Mouse (Mus musculus) limb, embryonic 14.5 days (tissue): Measurements from ENCODE around the gene Hsph1. TPM values are rescaled to one million over a fixed set of nuclear protein-coding genes. Genes with fewer than 3 reads are reported as not detected.

Experiments used
- ATAC-seq: fragments of 200-750 bp; cut with Nextera tagmentation; 2 replicates; pipeline ENCODE4 v1.8.0; 2017; ENCODE audit warnings: low read depth, moderate number of reproducible peaks, moderate TSS enrichment; ENCODE audit not compliant: low FRiP score
- DNase-seq: peaks from one replicate; pipeline ENCODE4 v3.0.0-alpha.2; 2015; ENCODE audit warnings: low spot score
- H3K27ac ChIP-seq: fragments of 300-500 bp; sonication (generic); replicated peaks from 2 replicates; pipeline ENCODE4 v1.5.1; 2014; ENCODE audit warnings: low read depth, mild to moderate bottlenecking, low read length, moderate library complexity, mixed read lengths
- H3K27me3 ChIP-seq: fragments of 300-500 bp; sonication (generic); 2 replicates; pipeline ENCODE4 v1.6.1; 2014; ENCODE audit warnings: low read length, mixed read lengths; ENCODE audit not compliant: control insufficient read depth, insufficient read depth
- H3K36me3 ChIP-seq: fragments of 300-500 bp; sonication (generic); 2 replicates; pipeline ENCODE4 v1.6.1; 2014; ENCODE audit warnings: mild to moderate bottlenecking, low read length, moderate library complexity, mixed read lengths; ENCODE audit not compliant: control insufficient read depth, insufficient read depth
- H3K4me1 ChIP-seq: fragments of 300-500 bp; sonication (generic); 2 replicates; pipeline ENCODE4 v1.6.1; 2014; ENCODE audit warnings: antibody characterized with exemption, low read length, mixed read lengths; ENCODE audit not compliant: control insufficient read depth, insufficient read depth
- H3K4me2 ChIP-seq: fragments of 300-500 bp; sonication (generic); replicated peaks from 2 replicates; pipeline ENCODE4 v1.6.1; 2014; ENCODE audit warnings: low read depth, mild to moderate bottlenecking, low read length, moderate library complexity; ENCODE audit not compliant: severe bottlenecking
- H3K4me3 ChIP-seq: fragments of 300-500 bp; sonication (generic); replicated peaks from 2 replicates; pipeline ENCODE4 v1.5.1; 2014; ENCODE audit warnings: low read length
- H3K9ac ChIP-seq: fragments of 300-500 bp; sonication (generic); 2 replicates; pipeline ENCODE4 v1.6.1; 2014; ENCODE audit warnings: mild to moderate bottlenecking, low read depth, low read length, moderate library complexity; ENCODE audit not compliant: severe bottlenecking
- H3K9me3 ChIP-seq: fragments of 300-500 bp; sonication (generic); 2 replicates; pipeline ENCODE4 v1.6.1; 2016; ENCODE audit warnings: low read length; ENCODE audit not compliant: control insufficient read depth
- POLR2A ChIP-seq: fragments of 200-500 bp; IDR thresholded peaks from 2 replicates; pipeline ENCODE4 v1.8.0; 2012; ENCODE audit warnings: inconsistent platforms, mild to moderate bottlenecking, moderate library complexity, borderline replicate concordance; ENCODE audit not compliant: insufficient read depth, insufficient read length; ENCODE audit errors: extremely low read depth
- WGBS: fragments of 180-500 bp; shearing (Covaris S2); extraction: QIAGEN DNeasy Blood & Tissue Kit; methylation state at CpG from one replicate; pipeline ENCODE4 v1.1.7; 2014; 5-methylcytosine and 5-hydroxymethylcytosine counted together
- polyA plus RNA-seq, 2 experiments: library from polyadenylated mRNA; depleted of rRNA in 1 of 2; stranded (reverse) in 1 of 2; unstranded in 1 of 2; fragments of >200 nt; fragmentation: Nextera tagmentation in 1 of 2; extraction: Ambion mirVana in 1 of 2; gene quantifications; 2 replicates each; pipeline versions ENCODE4 v1.2.1 to v1.2.3; 2012 to 2014

Hsph1 gene
- polyA plus RNA-seq, 2 experiments = 46.9 to 63.4 TPM

GRCm38 (mm10) chr5:149623815-149624675 lies 12.1 kb downstream of the Hsph1 start:
- WGBS = 88% methylated on average over 8 of the region's 8 CpGs
- H3K36me3 ChIP-seq = peaks cover 94% of the 10 kb centered on the region
- H3K9me3 ChIP-seq = no peaks in the 10 kb centered on the region
- H3K9ac ChIP-seq = no peak overlapping the region
- H3K4me3 ChIP-seq = no peak overlapping the region
- DNase-seq (no peak), ATAC-seq (no peak)
- no peaks in the 10 kb centered on the region for H3K4me1 ChIP-seq
- H3K4me2 ChIP-seq = no peak overlapping the region
- TF ChIP-seq POLR2A = no peak
- no peaks in the 10 kb centered on the region for H3K27me3 ChIP-seq
- no peak overlapping the region for H3K27ac ChIP-seq

GRCm38 (mm10) chr5:149622644-149623043 lies 13.5 kb downstream of the Hsph1 start:
- no peaks in the 10 kb centered on the region for H3K27me3 ChIP-seq
- H3K4me2 ChIP-seq = no peak overlapping the region
- no peaks in the 10 kb centered on the region for H3K4me1 ChIP-seq
- DNase-seq (no peak), ATAC-seq (no peak)
- 68% methylated on average over 6 of the region's 6 CpGs for WGBS
- H3K9ac ChIP-seq = no peak overlapping the region
- no peak for TF ChIP-seq POLR2A
- peaks cover 96% of the 10 kb centered on the region for H3K36me3 ChIP-seq
- no peak overlapping the region for H3K4me3 ChIP-seq
- H3K27ac ChIP-seq = no peak overlapping the region
- H3K9me3 ChIP-seq = no peaks in the 10 kb centered on the region

- no peaks in the 10 kb centered on the region for H3K27me3 ChIP-seq
- H3K9me3 ChIP-seq = no peaks in the 10 kb centered on the region
- 58% methylated on average over 7 of the region's 7 CpGs for WGBS
- H3K4me2 ChIP-seq = no peak overlapping the region
- TF ChIP-seq POLR2A = no peak
- DNase-seq = no peak
- no peaks in the 10 kb centered on the region for H3K4me1 ChIP-seq
- H3K36me3 ChIP-seq = peaks cover 96% of the 10 kb centered on the region
- no peak for ATAC-seq
- no peak overlapping the region for H3K4me3 ChIP-seq
- no peak overlapping the region for H3K27ac ChIP-seq
- H3K9ac ChIP-seq = no peak overlapping the region
These were observed 14.0 kb downstream of the Hsph1 start for GRCm38 (mm10) chr5:149622152-149622551.

DNA sequence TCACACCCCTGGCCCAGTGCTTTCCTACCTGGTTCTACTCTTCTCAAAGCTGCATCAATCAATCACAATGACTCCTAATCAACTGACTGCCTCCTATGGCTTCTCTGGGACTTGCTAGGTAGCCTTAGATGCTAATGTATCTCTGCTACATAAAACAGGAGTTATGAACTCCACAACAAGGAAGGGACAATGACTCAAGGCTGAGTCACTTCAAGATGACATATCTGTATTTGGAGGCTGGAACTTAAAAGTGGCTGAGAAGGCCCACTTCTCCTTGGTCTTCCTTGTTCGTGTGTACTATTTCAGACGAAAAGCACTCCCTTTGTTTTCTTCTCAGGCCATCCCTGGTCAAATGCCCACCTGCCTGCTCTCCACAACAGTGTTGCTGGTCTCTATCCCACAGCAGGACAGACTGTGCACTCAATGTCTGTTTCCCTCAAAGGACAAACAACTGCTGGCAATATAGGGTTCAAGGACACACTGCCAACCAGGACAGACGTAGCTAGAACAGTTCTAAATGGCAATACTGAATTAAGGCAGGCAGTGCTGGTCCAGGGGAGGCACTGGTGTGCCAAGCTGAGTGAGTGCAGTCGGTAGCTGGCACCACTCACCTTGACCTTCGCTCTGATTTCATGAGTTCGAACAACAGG lies 18.3 kb downstream of the Hsph1 start:
- no peak for DNase-seq
- H3K27ac ChIP-seq = no peak overlapping the region
- 93% methylated on average over 6 of the region's 6 CpGs for WGBS

DNA sequence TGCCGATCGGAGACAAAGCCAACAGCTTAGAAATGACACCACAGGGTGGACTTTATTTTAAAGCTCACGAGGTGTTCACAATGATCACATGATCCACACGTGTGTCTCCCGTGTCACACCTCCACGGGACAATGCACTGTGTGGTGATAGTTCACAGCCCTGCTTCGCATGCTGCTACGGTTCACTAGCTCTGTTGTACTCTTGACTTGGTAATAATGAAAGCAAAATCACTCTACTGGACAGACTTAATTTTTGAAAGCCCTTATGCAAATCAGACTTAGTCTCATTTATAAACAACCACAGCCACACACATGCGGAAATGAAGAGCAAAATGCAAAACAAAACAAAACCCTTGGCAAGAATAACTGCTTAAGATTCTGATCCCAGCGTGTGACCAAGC lies 19.4 kb downstream of the Hsph1 start:
- TF ChIP-seq POLR2A = no peak
- Histone ChIP-seq H3K9ac (no peak overlapping the region), H3K4me2 (no peak overlapping the region), H3K9me3 (no peaks in the 10 kb centered on the region), H3K36me3 (peaks cover 71% of the 10 kb centered on the region), H3K27me3 (no peaks in the 10 kb centered on the region), H3K4me1 (no peaks in the 10 kb centered on the region), H3K4me3 (no peak overlapping the region), H3K27ac (no peak overlapping the region)
- WGBS = 95% methylated on average over 10 of the region's 10 CpGs
- DNase-seq (no peak), ATAC-seq (no peak)

More for the DNA sequence above, 18.3 kb downstream of the Hsph1 start:
- H3K4me2 ChIP-seq = no peak overlapping the region
- no peaks in the 10 kb centered on the region for H3K9me3 ChIP-seq
- no peaks in the 10 kb centered on the region for H3K4me1 ChIP-seq
- no peak for TF ChIP-seq POLR2A
- no peak overlapping the region for H3K4me3 ChIP-seq
- peaks cover 81% of the 10 kb centered on the region for H3K36me3 ChIP-seq
- no peaks in the 10 kb centered on the region for H3K27me3 ChIP-seq
- ATAC-seq = no peak
- H3K9ac ChIP-seq = no peak overlapping the region
